Mouse (Mus musculus): ENCODE data around the gene Zfp536. TPM values are rescaled to one million over a fixed set of nuclear protein-coding genes. Genes with fewer than 3 reads are reported as not detected.

The Zfp536 gene
- polyA plus RNA-seq, 1 experiment = 0.13 TPM

- no peak overlapping the region for H3K27ac ChIP-seq (ENCODE audit: insufficient read depth, low read length)
- no peaks in the 10 kb centered on the region for H3K36me3 ChIP-seq (ENCODE audit: control insufficient read depth, insufficient read depth, low read length)
- DNase-seq (ENCODE audit: low read depth in 1 of 2, low spot score in 2 of 2) = no peak
- H3K27me3 ChIP-seq (ENCODE audit: control insufficient read depth, insufficient read depth, low read length) = no peaks in the 10 kb centered on the region
- TF ChIP-seq POLR2A (IDR thresholded peaks at IDR 0.05; ENCODE audit: low read depth, low read length) (no peak), CTCF (IDR thresholded peaks at IDR 0.05; ENCODE audit: extremely low read depth, insufficient read depth, insufficient read length, insufficient replicate concordance) (no peak)
- WGBS = 88% methylated on average over 6 of the region's 6 CpGs
- no peak overlapping the region for H3K4me3 ChIP-seq (ENCODE audit: extremely low read depth, insufficient read depth, insufficient read length)
- no peaks in the 10 kb centered on the region for H3K4me1 ChIP-seq (ENCODE audit: control insufficient read depth, insufficient read depth, insufficient read length)
These were observed 292.3 kb downstream of the Zfp536 start for GRCm38 (mm10) chr7:37481165-37481564.

- Histone ChIP-seq H3K27me3 (ENCODE audit: control insufficient read depth, insufficient read depth, low read length) (no peaks in the 10 kb centered on the region), H3K27ac (ENCODE audit: insufficient read depth, low read length) (no peak overlapping the region), H3K4me1 (ENCODE audit: control insufficient read depth, insufficient read depth, insufficient read length) (no peaks in the 10 kb centered on the region), H3K36me3 (ENCODE audit: control insufficient read depth, insufficient read depth, low read length) (no peaks in the 10 kb centered on the region), H3K4me3 (ENCODE audit: extremely low read depth, insufficient read depth, insufficient read length) (no peak overlapping the region)
- 86% methylated on average over 5 of the region's 5 CpGs for WGBS
- TF ChIP-seq POLR2A (IDR thresholded peaks at IDR 0.05; ENCODE audit: low read depth, low read length) (no peak), CTCF (IDR thresholded peaks at IDR 0.05; ENCODE audit: extremely low read depth, insufficient read depth, insufficient read length, insufficient replicate concordance) (no peak)
- no peak for DNase-seq (ENCODE audit: low read depth in 1 of 2, low spot score in 2 of 2)
These were observed 296.1 kb downstream of the Zfp536 start for GRCm38 (mm10) chr7:37477309-37477708.

- H3K4me1 ChIP-seq (ENCODE audit: control insufficient read depth, insufficient read depth, insufficient read length) = no peaks in the 10 kb centered on the region
- DNase-seq (ENCODE audit: low read depth in 1 of 2, low spot score in 2 of 2) = no peak
- no peaks in the 10 kb centered on the region for H3K36me3 ChIP-seq (ENCODE audit: control insufficient read depth, insufficient read depth, low read length)
- 75% methylated on average over 2 of the region's 2 CpGs for WGBS
- no peak overlapping the region for H3K4me3 ChIP-seq (ENCODE audit: extremely low read depth, insufficient read depth, insufficient read length)
- no peak overlapping the region for H3K27ac ChIP-seq (ENCODE audit: insufficient read depth, low read length)
- TF ChIP-seq POLR2A (IDR thresholded peaks at IDR 0.05; ENCODE audit: low read depth, low read length) (no peak), CTCF (IDR thresholded peaks at IDR 0.05; ENCODE audit: extremely low read depth, insufficient read depth, insufficient read length, insufficient replicate concordance) (no peak)
- H3K27me3 ChIP-seq (ENCODE audit: control insufficient read depth, insufficient read depth, low read length) = no peaks in the 10 kb centered on the region
These were observed 298.0 kb downstream of the Zfp536 start for GRCm38 (mm10) chr7:37475485-37475884.

GRCm38 (mm10) chr7:37474284-37474683 lies 299.2 kb downstream of the Zfp536 start:
- H3K36me3 ChIP-seq (ENCODE audit: control insufficient read depth, insufficient read depth, low read length) = no peaks in the 10 kb centered on the region
- H3K4me3 ChIP-seq (ENCODE audit: extremely low read depth, insufficient read depth, insufficient read length) = no peak overlapping the region
- no peak overlapping the region for H3K27ac ChIP-seq (ENCODE audit: insufficient read depth, low read length)
- no peak for DNase-seq (ENCODE audit: low read depth in 1 of 2, low spot score in 2 of 2)
- H3K27me3 ChIP-seq (ENCODE audit: control insufficient read depth, insufficient read depth, low read length) = no peaks in the 10 kb centered on the region
- WGBS = 76% methylated on average over 8 of the region's 8 CpGs
- no peaks in the 10 kb centered on the region for H3K4me1 ChIP-seq (ENCODE audit: control insufficient read depth, insufficient read depth, insufficient read length)
- TF ChIP-seq POLR2A (IDR thresholded peaks at IDR 0.05; ENCODE audit: low read depth, low read length) = no peak
- TF ChIP-seq CTCF (IDR thresholded peaks at IDR 0.05; ENCODE audit: extremely low read depth, insufficient read depth, insufficient read length, insufficient replicate concordance) = no peak

- Histone ChIP-seq H3K27ac (ENCODE audit: insufficient read depth, low read length) (no peak overlapping the region), H3K36me3 (ENCODE audit: control insufficient read depth, insufficient read depth, low read length) (no peaks in the 10 kb centered on the region), H3K4me3 (ENCODE audit: extremely low read depth, insufficient read depth, insufficient read length) (no peak overlapping the region), H3K4me1 (ENCODE audit: control insufficient read depth, insufficient read depth, insufficient read length) (no peaks in the 10 kb centered on the region), H3K27me3 (ENCODE audit: control insufficient read depth, insufficient read depth, low read length) (no peaks in the 10 kb centered on the region)
- 72% methylated on average over 24 of the region's 24 CpGs for whole genome bisulfite sequencing
- DNase-seq (ENCODE audit: low read depth in 1 of 2, low spot score in 2 of 2) = no peak
- TF ChIP-seq POLR2A (IDR thresholded peaks at IDR 0.05; ENCODE audit: low read depth, low read length) (no peak), CTCF (IDR thresholded peaks at IDR 0.05; ENCODE audit: extremely low read depth, insufficient read depth, insufficient read length, insufficient replicate concordance) (no peak)
These were observed 299.9 kb downstream of the Zfp536 start for GRCm38 (mm10) chr7:37473311-37474084.

- no peak for DNase-seq (ENCODE audit: low read depth in 1 of 2, low spot score in 2 of 2)
- H3K4me3 ChIP-seq (ENCODE audit: extremely low read depth, insufficient read depth, insufficient read length) = no peak overlapping the region
- no peaks in the 10 kb centered on the region for H3K36me3 ChIP-seq (ENCODE audit: control insufficient read depth, insufficient read depth, low read length)
- H3K4me1 ChIP-seq (ENCODE audit: control insufficient read depth, insufficient read depth, insufficient read length) = no peaks in the 10 kb centered on the region
- H3K27me3 ChIP-seq (ENCODE audit: control insufficient read depth, insufficient read depth, low read length) = no peaks in the 10 kb centered on the region
- H3K27ac ChIP-seq (ENCODE audit: insufficient read depth, low read length) = no peak overlapping the region
- 56% methylated on average over 8 of the region's 8 CpGs for WGBS
- no peak for TF ChIP-seq CTCF (IDR thresholded peaks at IDR 0.05; ENCODE audit: extremely low read depth, insufficient read depth, insufficient read length, insufficient replicate concordance)
- TF ChIP-seq POLR2A (IDR thresholded peaks at IDR 0.05; ENCODE audit: low read depth, low read length) = no peak
These were observed 301.7 kb downstream of the Zfp536 start for GRCm38 (mm10) chr7:37471726-37472125.
